Mouse (Mus musculus) thymus, adult 2 months (tissue): ENCODE data around the gene Acmsd.

ENCODE experiments used
- CTCF ChIP-seq: fragments of 200-500 bp; IDR thresholded peaks from 2 replicates; pipeline ENCODE4 v1.5.1; 2012; ENCODE audit warnings: mild to moderate bottlenecking, control low read depth, low read length, moderate library complexity, borderline replicate concordance; ENCODE audit not compliant: control insufficient read depth, poor library complexity, insufficient read depth; ENCODE audit errors: extremely low read depth
- POLR2A ChIP-seq: fragments of 200-500 bp; IDR thresholded peaks from 2 replicates; pipeline ENCODE4 v1.6.1; 2012; ENCODE audit warnings: mild to moderate bottlenecking, low read length, control low read depth, moderate library complexity; ENCODE audit not compliant: control insufficient read depth, poor library complexity, insufficient read depth; ENCODE audit errors: extremely low read depth

- TF ChIP-seq POLR2A (no peak), CTCF (no peak)
These were observed 3.6 kb downstream of the Acmsd start for GRCm38 (mm10) chr1:127732841-127733240.
